Mouse (Mus musculus) layer of hippocampus, postnatal 14 days (tissue): ENCODE measurements around the gene Tsc22d4. TPM values are rescaled to one million over a fixed set of nuclear protein-coding genes. Genes with fewer than 3 reads are reported as not detected.

Source experiments
- DNase-seq, 2 experiments: peaks; one replicate each; pipeline ENCODE4 v3.0.0; 2021 to 2022; ENCODE audit warnings: low spot score in 2 of 2, mixed read lengths in 1 of 2
- total RNA-seq, 2 experiments: library from RNA; stranded (reverse); gene quantifications; 2 replicates each; pipeline ENCODE4 v1.2.3; 2021

Gene Tsc22d4
- total RNA-seq, 2 experiments from 2014 or later: 213 to 225 TPM

- DNase-seq: peak; percentile 99
Observed at GRCm38 (mm10) chr5:137786109-137786942, 40.8 kb downstream of the Tsc22d4 start.

GRCm38 (mm10) chr5:137787151-137787928 is 41.8 kb downstream of the Tsc22d4 start, which contains the start of the genes Mepce and Zcwpw1:
Mepce (minus strand) TSS chr5:137787655.
Zcwpw1 (plus strand) TSS chr5:137787798.
- DNase-seq: peak; percentile 97

DNA sequence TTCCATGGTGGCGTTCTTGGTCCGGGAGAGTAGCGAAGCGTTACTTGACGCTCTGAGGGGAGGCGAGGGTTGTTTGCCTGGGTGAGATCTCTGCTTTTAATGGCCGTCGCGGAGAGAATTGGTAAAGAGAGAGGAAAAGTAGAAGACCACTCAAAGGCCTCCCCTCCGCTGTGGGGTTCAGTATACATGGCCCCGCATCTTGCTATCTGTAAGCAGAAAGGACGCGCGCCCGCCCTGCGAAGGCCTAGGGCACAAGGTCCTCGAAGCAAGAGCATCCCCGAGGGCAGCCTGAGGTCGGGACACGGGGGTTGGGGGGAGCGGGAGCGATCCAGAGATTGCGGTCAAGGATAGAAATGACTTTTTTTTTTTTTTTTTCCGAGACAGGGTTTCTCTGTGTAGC is 42.6 kb downstream of the Tsc22d4 start:
- no peak for DNase-seq

- DNase-seq: no peak
Observed at GRCm38 (mm10) chr5:137788946-137789531, 43.5 kb downstream of the Tsc22d4 start.

GRCm38 (mm10) chr5:137791553-137791952 is 46.0 kb downstream of the Tsc22d4 start:
- DNase-seq: no peak

DNA sequence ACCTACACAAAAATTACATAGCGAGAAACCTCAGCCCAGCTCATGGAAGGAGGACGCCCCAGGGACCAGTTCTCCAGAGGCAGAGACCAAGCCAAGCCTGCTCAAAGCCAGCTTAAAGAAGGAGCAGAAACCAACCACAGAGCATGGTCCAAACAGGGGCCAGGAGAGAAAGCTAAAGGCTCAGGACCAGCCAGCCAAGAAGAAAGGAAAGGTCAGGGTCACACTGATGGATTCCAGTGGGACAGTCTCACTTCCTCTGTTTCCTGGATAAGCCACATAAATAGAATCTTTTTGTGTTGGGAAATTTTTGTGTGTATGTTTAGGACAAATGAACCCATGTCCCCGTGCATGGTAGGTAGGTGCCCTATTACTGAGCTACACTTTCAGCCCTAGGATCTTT is 51.1 kb downstream of the Tsc22d4 start:
- DNase-seq: no peak

DNA sequence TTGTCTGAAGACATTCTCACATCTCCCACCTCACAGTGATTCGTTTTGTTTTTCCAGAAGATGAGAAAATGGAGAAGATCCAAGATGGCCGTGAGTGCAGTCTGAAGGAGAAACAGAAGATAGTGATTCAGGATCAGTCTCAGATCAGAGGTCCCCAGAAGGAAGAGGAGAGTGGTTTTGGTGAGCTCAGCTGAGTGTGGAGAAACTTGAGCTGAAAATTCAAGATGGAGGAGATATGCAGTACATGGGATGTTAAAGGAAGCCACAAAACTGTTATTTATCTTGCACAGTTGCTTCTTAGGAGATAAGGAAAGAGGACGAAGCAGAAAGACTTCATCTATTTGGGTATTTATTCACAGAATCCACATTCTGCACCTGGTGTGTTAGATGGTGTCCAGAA is 55.4 kb downstream of the Tsc22d4 start:
- DNase-seq: no peak

DNA sequence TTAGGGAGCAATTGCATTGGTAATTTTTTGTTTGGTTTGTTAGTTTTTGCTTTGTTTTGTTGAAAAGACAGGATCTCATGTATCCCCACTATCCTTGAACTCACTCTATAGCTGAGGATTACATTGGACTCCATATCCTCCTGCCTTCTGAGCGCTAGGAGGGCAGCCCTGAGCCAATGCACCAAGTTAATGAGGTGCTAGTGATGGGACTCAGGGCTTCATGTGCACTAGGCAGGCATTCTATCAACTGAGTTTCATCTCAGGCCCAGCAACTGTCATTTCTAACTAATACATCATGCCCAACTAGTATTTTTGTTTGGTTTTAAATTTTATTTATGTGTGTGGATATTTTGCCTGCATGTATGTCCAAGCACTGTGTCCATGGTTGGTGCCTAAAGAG is 60.6 kb downstream of the Tsc22d4 start:
- no peak for DNase-seq

- no peak for DNase-seq
Observed at GRCm38 (mm10) chr5:137808316-137808715, 62.8 kb downstream of the Tsc22d4 start.

DNA sequence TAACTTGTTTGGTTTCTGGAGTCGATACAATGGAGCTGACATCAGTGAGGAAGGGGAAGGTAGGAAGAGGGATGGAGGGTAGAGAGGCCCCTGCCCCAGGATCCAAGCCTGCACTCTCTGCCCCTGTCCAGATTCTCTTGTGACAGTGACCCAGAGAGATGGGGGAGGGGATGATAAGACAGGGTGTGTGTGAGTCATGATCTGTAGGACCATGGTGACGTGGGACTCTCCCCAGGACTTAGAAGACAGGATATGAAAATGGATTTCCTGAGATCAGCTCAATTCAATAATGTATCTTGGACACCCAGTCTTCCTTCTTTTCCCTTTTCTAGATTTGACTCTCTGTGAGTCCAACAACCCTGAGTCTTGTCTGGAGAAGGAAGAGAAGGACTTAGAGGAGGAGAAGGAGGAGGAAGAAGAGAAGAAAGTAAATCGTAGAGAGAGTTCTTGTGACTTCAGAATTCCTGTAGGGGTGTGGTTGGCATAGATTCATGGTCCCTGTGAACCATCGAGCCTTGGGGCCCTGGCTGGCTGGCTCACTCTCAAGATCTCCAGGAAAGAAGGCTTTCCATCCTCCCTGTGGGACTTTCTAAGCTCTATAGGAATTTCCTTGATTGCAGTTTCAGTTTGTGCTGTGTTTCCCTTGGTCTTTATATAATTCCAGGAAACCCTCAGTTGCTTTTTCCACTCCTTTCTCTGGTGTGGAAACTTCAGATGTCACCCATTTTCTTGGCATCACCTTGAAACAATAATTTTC is 72.1 kb downstream of the Tsc22d4 start:
- no peak for DNase-seq

Other genes starting within 250 kb of the Tsc22d4 start
- gene Pop7, start 243.2 kb upstream of the Tsc22d4 start, total RNA-seq: 10 to 100 TPM; 32.9 to 37.1 TPM
- gene Gigyf1, start 227.2 kb upstream of the Tsc22d4 start, total RNA-seq: 10 to 100 TPM; 40.5 to 48.8 TPM
- not detected for gene Epo, start 212.5 kb upstream of the Tsc22d4 start, total RNA-seq
- 100 to 1,000 TPM; 704 to 770 TPM for gene Gnb2, start 212.2 kb upstream of the Tsc22d4 start, total RNA-seq
- 100 to 1,000 TPM; 128 to 133 TPM for gene Actl6b, start 192.2 kb upstream of the Tsc22d4 start, total RNA-seq
- gene Tfr2, start 175.9 kb upstream of the Tsc22d4 start, total RNA-seq: 10 to 100 TPM; 10.9 to 15.5 TPM
- gene Mospd3, start 144.7 kb upstream of the Tsc22d4 start, total RNA-seq: 10 to 100 TPM; 36.7 to 40.0 TPM
- 10 to 100 TPM in 1 of 2 experiments, 1 to 10 TPM in 1; 6.9 to 13.6 TPM for gene Pcolce, start 131.9 kb upstream of the Tsc22d4 start, total RNA-seq
- under 1 TPM; 0.17 to 0.37 TPM for gene Fbxo24, start 116.7 kb upstream of the Tsc22d4 start, total RNA-seq
- 10 to 100 TPM; 14.7 to 19.5 TPM for gene Lrch4, start 116.6 kb upstream of the Tsc22d4 start, total RNA-seq
- 10 to 100 TPM; 11.0 to 14.7 TPM for gene Gm20605, start 116.6 kb upstream of the Tsc22d4 start, total RNA-seq
- 1 to 10 TPM; 6.3 to 6.6 TPM for gene Sap25, start 104.4 kb upstream of the Tsc22d4 start, total RNA-seq
- not detected for gene Irs3, start 100.0 kb upstream of the Tsc22d4 start, total RNA-seq
- 10 to 100 TPM; 51.7 to 56.5 TPM for gene Agfg2, start 61.0 kb upstream of the Tsc22d4 start, total RNA-seq
- 10 to 100 TPM; 73.9 to 75.0 TPM for gene Nyap1, start 4.1 kb upstream of the Tsc22d4 start, total RNA-seq
- gene Ppp1r35, start 33.1 kb downstream of the Tsc22d4 start, total RNA-seq: 10 to 100 TPM; 24.2 to 27.3 TPM
- gene Mepce, start 41.9 kb downstream of the Tsc22d4 start, total RNA-seq: 10 to 100 TPM; 33.4 to 42.0 TPM
- 1 to 10 TPM; 5.0 to 5.7 TPM for gene Zcwpw1, start 42.1 kb downstream of the Tsc22d4 start, total RNA-seq
- under 1 TPM; 0.32 to 0.62 TPM for gene Pilra, start 90.6 kb downstream of the Tsc22d4 start, total RNA-seq
- not detected for gene Pilrb1, start 112.4 kb downstream of the Tsc22d4 start, total RNA-seq
- not detected for gene Pilrb2, start 126.1 kb downstream of the Tsc22d4 start, total RNA-seq
- under 1 TPM in 1 of 2 experiments, not detected in 1; 0.29 TPM for gene Cyp3a13, start 175.9 kb downstream of the Tsc22d4 start, total RNA-seq
- 10 to 100 TPM; 25.4 to 25.7 TPM for gene Gjc3, start 217.4 kb downstream of the Tsc22d4 start, total RNA-seq
- not detected for gene Azgp1, start 235.8 kb downstream of the Tsc22d4 start, total RNA-seq